Mouse (Mus musculus) kidney, embryonic 16.5 days (tissue): ENCODE measurements around the gene Pepd. TPM values are rescaled to one million over a fixed set of nuclear protein-coding genes. Genes with fewer than 3 reads are reported as not detected.

Experiments
- ATAC-seq: fragments of 200-750 bp; cut with Nextera tagmentation; 2 replicates; pipeline ENCODE4 v1.8.0; 2017; ENCODE audit warnings: moderate TSS enrichment; ENCODE audit not compliant: low FRiP score, low TSS enrichment
- H3K27ac ChIP-seq: fragments of 300-500 bp; sonication (generic); 2 replicates; pipeline ENCODE4 v1.5.1; 2014; ENCODE audit warnings: low read length
- H3K27me3 ChIP-seq: fragments of 300-500 bp; sonication (generic); 2 replicates; pipeline ENCODE4 v1.6.1; 2014; ENCODE audit warnings: low read length, control low read depth, mixed read lengths; ENCODE audit not compliant: insufficient read depth
- H3K36me3 ChIP-seq: fragments of 300-500 bp; sonication (generic); 2 replicates; pipeline ENCODE4 v1.6.1; 2014; ENCODE audit warnings: low read length, control low read depth, mixed read lengths; ENCODE audit not compliant: insufficient read depth
- H3K4me1 ChIP-seq: fragments of 300-500 bp; sonication (generic); 2 replicates; pipeline ENCODE4 v1.6.1; 2014; ENCODE audit warnings: low read length, control low read depth, mixed read lengths; ENCODE audit not compliant: insufficient read depth
- H3K4me2 ChIP-seq: fragments of 300-500 bp; sonication (generic); replicated peaks from 2 replicates; pipeline ENCODE4 v1.6.1; 2014; ENCODE audit warnings: low read depth, low read length
- H3K4me3 ChIP-seq: fragments of 300-500 bp; sonication (generic); 2 replicates; pipeline ENCODE4 v1.5.1; 2014; ENCODE audit warnings: mild to moderate bottlenecking, low read length
- H3K9ac ChIP-seq: fragments of 300-500 bp; sonication (generic); replicated peaks from 2 replicates; pipeline ENCODE4 v1.6.1; 2014; ENCODE audit warnings: low read length
- H3K9me3 ChIP-seq: fragments of 300-500 bp; sonication (generic); 2 replicates; pipeline ENCODE4 v1.6.1; 2016; ENCODE audit warnings: low read length, control low read depth
- WGBS: fragments of 180-500 bp; shearing (Covaris S2); extraction: QIAGEN DNeasy Blood & Tissue Kit; methylation state at CpG from one replicate; pipeline ENCODE4 v1.1.7; 2014; 5-methylcytosine and 5-hydroxymethylcytosine counted together
- polyA plus RNA-seq: library from polyadenylated mRNA; unstranded; fragments of >200 nt; fragmentation: Nextera tagmentation; extraction: Ambion mirVana; gene quantifications from 2 replicates; pipeline ENCODE4 v1.2.1, GENCODE M21; 2015

Pepd gene
- polyA plus RNA-seq, 1 experiment from 2014 or later, result 148 TPM

DNA sequence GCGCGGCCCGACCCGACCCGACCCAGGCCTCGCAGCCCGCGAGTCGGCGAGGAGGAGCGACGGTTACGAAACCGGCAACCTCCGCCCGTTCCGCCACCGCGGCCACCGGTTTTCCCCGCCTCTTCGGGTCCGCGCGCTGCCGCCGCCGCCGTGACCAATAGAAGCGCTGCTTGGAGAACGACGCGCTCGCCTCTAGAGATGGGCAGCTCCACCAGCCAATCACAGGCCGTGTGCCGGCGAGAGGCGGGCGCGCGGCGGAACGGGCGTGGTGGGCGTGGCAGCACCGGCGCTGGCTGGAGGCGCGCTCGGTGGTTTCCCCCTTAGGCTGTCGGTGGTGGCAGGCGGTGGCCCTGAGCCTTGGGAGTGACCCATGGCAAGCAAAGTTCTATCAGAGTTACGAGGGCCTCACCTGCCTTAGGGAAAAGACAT, 144.3 kb downstream of the Pepd start, which contains the start of gene Cebpg:
TSS of gene Cebpg (minus strand) at position 138 of the 429 bp plus-strand sequence.
- Histone ChIP-seq H3K9ac (peak within 1 kb of the TSS; percentile 93), H3K4me3 (peak within 1 kb of the TSS; percentile 99), H3K36me3 (no peaks in the 10 kb centered on the region), H3K4me2 (peak within 1 kb of the TSS; percentile 90), H3K27me3 (no peaks in the 10 kb centered on the region), H3K9me3 (no peaks in the 10 kb centered on the region), H3K27ac (peak within 1 kb of the TSS; percentile 86), H3K4me1 (peaks cover 25% of the 10 kb centered on the region)
- WGBS, result under 1% methylated on average over 53 of the region's 53 CpGs
- peak; percentile 99 for ATAC-seq

DNA sequence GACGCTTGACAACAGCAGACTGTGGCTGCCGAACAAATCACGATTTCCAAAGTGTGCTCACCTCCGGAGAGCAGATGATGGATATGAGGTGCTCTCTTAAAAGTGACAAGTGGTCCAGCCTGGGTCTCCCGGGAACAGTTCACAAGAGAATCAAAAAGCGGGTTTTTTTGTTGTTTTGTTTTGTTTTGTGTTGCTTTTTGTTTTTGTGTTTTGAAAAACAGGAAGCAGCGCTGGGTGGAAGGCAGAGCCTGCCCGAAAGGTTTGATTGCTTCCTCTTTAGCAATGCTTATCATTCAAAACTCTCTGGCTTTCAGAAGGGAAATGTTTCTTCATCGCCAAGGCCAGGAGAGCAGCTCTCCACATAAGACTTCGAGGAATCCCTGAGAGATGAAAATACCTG, 144.8 kb downstream of the Pepd start:
- peak overlapping the region; percentile 56 for H3K27ac ChIP-seq
- H3K9me3 ChIP-seq, result no peaks in the 10 kb centered on the region
- WGBS, result 20% methylated on average over 10 of the region's 10 CpGs
- peak overlapping the region; percentile 99 for H3K4me3 ChIP-seq
- no peaks in the 10 kb centered on the region for H3K36me3 ChIP-seq
- H3K27me3 ChIP-seq, result no peaks in the 10 kb centered on the region
- peak overlapping the region; percentile 75 for H3K9ac ChIP-seq
- ATAC-seq, result no peak
- H3K4me2 ChIP-seq, result peak overlapping the region; percentile 90
- H3K4me1 ChIP-seq, result peaks cover 25% of the 10 kb centered on the region

DNA sequence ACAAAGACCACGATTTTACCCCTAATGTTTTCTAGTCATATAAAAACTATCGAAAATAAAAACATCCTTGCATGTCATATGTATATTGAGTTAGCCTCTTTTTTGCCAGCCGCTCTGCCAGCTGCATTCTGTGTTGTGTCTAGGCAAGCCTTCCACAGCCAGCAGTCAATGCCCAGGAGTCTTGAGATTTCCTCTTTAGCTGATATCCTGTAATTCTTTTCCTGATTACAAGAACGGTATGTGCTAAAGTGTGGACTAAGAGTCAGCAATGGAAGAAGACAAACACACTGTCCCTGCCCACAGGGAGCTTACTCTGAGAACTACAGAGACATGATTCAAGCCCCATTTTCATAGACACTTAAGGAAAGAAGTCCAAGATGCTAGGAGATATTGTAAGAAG, 145.4 kb downstream of the Pepd start:
- H3K27ac ChIP-seq, result no peak overlapping the region
- WGBS, result 78% methylated on average over 4 of the region's 4 CpGs
- no peak overlapping the region for H3K4me3 ChIP-seq
- no peak overlapping the region for H3K9ac ChIP-seq
- ATAC-seq, result no peak
- H3K27me3 ChIP-seq, result no peaks in the 10 kb centered on the region
- H3K4me2 ChIP-seq, result no peak overlapping the region
- H3K36me3 ChIP-seq, result no peaks in the 10 kb centered on the region
- peaks cover 25% of the 10 kb centered on the region for H3K4me1 ChIP-seq
- H3K9me3 ChIP-seq, result no peaks in the 10 kb centered on the region

DNA sequence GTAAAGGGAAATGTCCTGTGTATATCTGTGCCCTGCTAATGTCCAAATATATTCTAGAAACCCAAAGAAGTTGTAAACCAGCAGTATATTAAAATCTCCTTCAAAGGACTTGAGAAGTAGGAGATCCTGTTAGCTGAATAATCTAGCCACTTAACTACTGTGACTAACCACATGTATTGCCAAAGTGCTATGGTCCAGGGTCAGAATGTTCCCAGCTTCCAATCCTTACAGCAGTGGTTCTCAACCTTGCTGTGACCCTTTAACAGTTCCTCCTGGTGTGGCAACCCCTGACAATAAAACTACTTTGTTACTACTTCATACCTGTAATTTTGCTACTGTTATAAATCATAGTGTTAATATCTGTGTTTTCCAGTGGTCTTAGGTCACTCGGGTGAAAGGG, 146.2 kb downstream of the Pepd start:
- 72% methylated on average over 1 of the region's 1 CpGs for WGBS
- Histone ChIP-seq H3K4me2 (no peak overlapping the region), H3K27ac (no peak overlapping the region), H3K27me3 (no peaks in the 10 kb centered on the region), H3K4me3 (no peak overlapping the region), H3K9ac (no peak overlapping the region), H3K36me3 (no peaks in the 10 kb centered on the region), H3K9me3 (no peaks in the 10 kb centered on the region), H3K4me1 (peaks cover 25% of the 10 kb centered on the region)
- no peak for ATAC-seq

DNA sequence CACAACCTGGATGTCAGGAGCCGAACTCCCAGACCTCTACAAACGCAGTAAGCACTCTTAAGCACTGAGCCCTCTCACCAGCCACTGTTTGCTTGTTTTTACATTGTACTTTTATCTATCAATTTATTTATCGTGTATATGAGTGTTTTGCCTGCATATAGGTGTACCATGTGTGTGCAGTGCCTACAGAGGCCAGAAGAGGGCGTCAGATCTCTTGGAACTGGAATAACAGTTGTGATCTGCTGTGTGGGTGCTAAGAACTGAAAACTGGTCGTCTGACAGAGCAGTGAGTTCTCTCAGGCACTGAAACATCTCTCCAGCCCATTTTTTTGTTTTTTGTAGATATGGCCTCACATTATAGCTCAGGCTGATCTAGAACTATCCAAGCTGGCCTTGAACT, 147.3 kb downstream of the Pepd start:
- H3K4me2 ChIP-seq, result no peak overlapping the region
- 72% methylated on average over 5 of the region's 5 CpGs for WGBS
- H3K9ac ChIP-seq, result no peak overlapping the region
- no peaks in the 10 kb centered on the region for H3K36me3 ChIP-seq
- H3K4me3 ChIP-seq, result no peak overlapping the region
- peaks cover 17% of the 10 kb centered on the region for H3K4me1 ChIP-seq
- no peak for ATAC-seq
- H3K27ac ChIP-seq, result no peak overlapping the region
- H3K9me3 ChIP-seq, result no peaks in the 10 kb centered on the region
- H3K27me3 ChIP-seq, result no peaks in the 10 kb centered on the region

- WGBS, result 73% methylated on average over 14 of the region's 14 CpGs
- Histone ChIP-seq H3K9ac (no peak overlapping the region), H3K4me1 (no peaks in the 10 kb centered on the region), H3K4me2 (no peak overlapping the region), H3K4me3 (no peak overlapping the region), H3K9me3 (no peaks in the 10 kb centered on the region), H3K36me3 (no peaks in the 10 kb centered on the region), H3K27ac (0 out of 2 replicates have a peak overlapping the region, but pooled peaks have one; percentile 18), H3K27me3 (no peaks in the 10 kb centered on the region)
- no peak for ATAC-seq
These were observed 152.4 kb downstream of the Pepd start for GRCm38 (mm10) chr7:35064286-35065258.

DNA sequence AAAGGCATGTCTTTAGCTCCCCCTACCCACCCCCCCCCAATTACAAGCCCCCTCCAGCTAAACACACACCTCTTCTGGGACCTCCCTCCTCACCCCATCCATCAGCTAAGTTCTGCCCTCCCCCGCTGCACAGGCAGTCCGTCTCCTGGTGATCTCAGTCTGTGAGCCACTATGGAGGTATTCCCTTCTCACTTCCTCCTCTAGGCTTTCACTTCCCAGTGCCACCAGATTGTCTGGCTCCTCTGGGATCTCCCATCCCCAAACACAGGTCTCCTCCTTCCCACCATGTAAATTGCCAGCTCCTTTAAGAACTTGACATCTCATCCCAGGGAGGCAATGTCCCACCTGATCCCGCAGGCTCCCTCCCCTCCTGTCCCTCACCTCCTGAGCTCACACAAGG, 153.8 kb downstream of the Pepd start:
- H3K27me3 ChIP-seq, result no peaks in the 10 kb centered on the region
- ATAC-seq, result no peak
- H3K9ac ChIP-seq, result no peak overlapping the region
- H3K36me3 ChIP-seq, result no peaks in the 10 kb centered on the region
- 68% methylated on average over 3 of the region's 3 CpGs for WGBS
- no peak overlapping the region for H3K27ac ChIP-seq
- no peaks in the 10 kb centered on the region for H3K9me3 ChIP-seq
- no peaks in the 10 kb centered on the region for H3K4me1 ChIP-seq
- H3K4me3 ChIP-seq, result no peak overlapping the region
- H3K4me2 ChIP-seq, result no peak overlapping the region

DNA sequence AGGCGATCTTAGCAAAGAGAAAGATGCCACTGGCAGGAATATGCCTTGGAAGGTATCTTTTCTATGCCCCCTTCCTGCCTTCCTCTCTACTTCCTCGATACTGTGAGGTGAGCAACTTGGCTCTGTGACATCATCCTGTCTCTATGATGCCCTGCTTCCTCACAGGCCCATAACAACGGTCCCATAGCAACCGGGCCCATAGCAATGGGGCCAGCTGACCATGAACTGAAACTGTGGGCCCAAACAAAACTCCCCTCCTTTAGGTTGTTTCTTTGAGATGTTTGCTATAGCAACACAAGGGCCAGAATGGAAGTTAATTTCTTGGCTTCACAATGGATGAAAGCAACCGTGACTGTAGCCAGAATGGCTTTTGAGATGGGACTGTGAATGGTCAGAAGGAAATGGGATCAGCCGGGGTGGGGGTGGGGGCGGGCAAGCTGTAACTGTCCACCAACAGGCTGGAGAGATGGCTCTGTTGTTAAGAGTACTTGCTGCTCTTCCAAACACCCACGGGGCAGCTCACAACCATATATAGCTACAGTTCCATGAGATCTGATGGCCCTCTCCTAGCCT, 154.5 kb downstream of the Pepd start:
- H3K4me1 ChIP-seq, result no peaks in the 10 kb centered on the region
- no peak overlapping the region for H3K4me3 ChIP-seq
- no peaks in the 10 kb centered on the region for H3K27me3 ChIP-seq
- no peaks in the 10 kb centered on the region for H3K9me3 ChIP-seq
- ATAC-seq, result no peak
- no peaks in the 10 kb centered on the region for H3K36me3 ChIP-seq
- WGBS, result 84% methylated on average over 8 of the region's 8 CpGs
- no peak overlapping the region for H3K4me2 ChIP-seq
- H3K27ac ChIP-seq, result no peak overlapping the region
- H3K9ac ChIP-seq, result no peak overlapping the region

- 37% methylated on average over 5 of the region's 5 CpGs for WGBS
- Histone ChIP-seq H3K9me3 (no peaks in the 10 kb centered on the region), H3K27me3 (no peaks in the 10 kb centered on the region), H3K36me3 (no peaks in the 10 kb centered on the region), H3K4me2 (no peak overlapping the region), H3K9ac (no peak overlapping the region), H3K4me1 (peaks cover 12% of the 10 kb centered on the region), H3K27ac (no peak overlapping the region), H3K4me3 (no peak overlapping the region)
- ATAC-seq, result no peak
These were observed 164.5 kb downstream of the Pepd start for GRCm38 (mm10) chr7:35076645-35077044.
